Mouse (Mus musculus) spleen, adult 2 months (tissue): ENCODE data around the gene Pear1.

ENCODE experiments used
- CTCF ChIP-seq: fragments of 200-500 bp; IDR thresholded peaks from 2 replicates; pipeline ENCODE4 v1.5.1; 2011; ENCODE audit warnings: mild to moderate bottlenecking, inconsistent platforms; ENCODE audit not compliant: insufficient read depth, insufficient read length, insufficient replicate concordance; ENCODE audit errors: extremely low read depth
- POLR2A ChIP-seq: fragments of 200-500 bp; IDR thresholded peaks from 2 replicates; pipeline ENCODE4 v1.6.1; 2011; ENCODE audit warnings: low read depth, low read length, inconsistent platforms

- TF ChIP-seq CTCF (no peak), POLR2A (no peak)
Measured at GRCm38 (mm10) chr3:87752567-87752966, 71.5 kb downstream of the Pear1 start.
